Mouse (Mus musculus) frontal cortex, postnatal 36 days (tissue): ENCODE measurements around the gene Tmed11.
"Not testable (repeated sequence)": the region's sequence is repeated elsewhere in the genome, so short reads cannot be mapped to it uniquely, and the experiment has no call there.

Experiments
- DNase-seq, 2 experiments: peaks; one replicate each; pipeline ENCODE4 v3.0.0; 2022; ENCODE audit warnings: low spot score in 2 of 2

The Tmed11 gene

GRCm38 (mm10) chr5:108795263-108795662 is at the start of gene Tmed11:
TSS of gene Tmed11 (minus strand) at chr5:108795363.
- DNase-seq: not testable (repeated sequence)

- DNase-seq: no peak
Measured at GRCm38 (mm10) chr5:108836156-108836555, 41.0 kb upstream of the Tmed11 start.

- DNase-seq: no peak
Measured at GRCm38 (mm10) chr5:108823276-108823675, 28.1 kb upstream of the Tmed11 start.

GRCm38 (mm10) chr5:108808750-108809149 is 13.6 kb upstream of the Tmed11 start, which contains the start of gene Vmn2r8:
TSS of gene Vmn2r8 (minus strand) at chr5:108808850.
- not testable (repeated sequence) for DNase-seq

GRCm38 (mm10) chr5:108803646-108804045 is 8.5 kb upstream of the Tmed11 start:
- no peak for DNase-seq

GRCm38 (mm10) chr5:108790385-108790784 is 4.8 kb downstream of the Tmed11 start:
- not testable (repeated sequence) for DNase-seq

- no peak for DNase-seq
Measured at GRCm38 (mm10) chr5:108774630-108775306, 20.4 kb downstream of the Tmed11 start, which contains the start of gene Rnf212. TSS of gene Rnf212 (minus strand) at chr5:108774982.

GRCm38 (mm10) chr5:108760002-108760401 is 35.2 kb downstream of the Tmed11 start:
- DNase-seq: no peak

- peak; percentile 16 to 58 for DNase-seq
Measured at GRCm38 (mm10) chr5:108758396-108758795, 36.8 kb downstream of the Tmed11 start.

GRCm38 (mm10) chr5:108751258-108751657 is 43.9 kb downstream of the Tmed11 start:
- not testable (repeated sequence) for DNase-seq

GRCm38 (mm10) chr5:108750328-108751210 is 44.6 kb downstream of the Tmed11 start:
- DNase-seq: no peak

- DNase-seq: no peak
Measured at GRCm38 (mm10) chr5:108744629-108745028, 50.5 kb downstream of the Tmed11 start.

- no peak for DNase-seq
Measured at GRCm38 (mm10) chr5:108743856-108744255, 51.3 kb downstream of the Tmed11 start.

- no peak for DNase-seq
Measured at GRCm38 (mm10) chr5:108742596-108742995, 52.6 kb downstream of the Tmed11 start.

- no peak for DNase-seq
Measured at GRCm38 (mm10) chr5:108741844-108742243, 53.3 kb downstream of the Tmed11 start.

- no peak for DNase-seq
Measured at GRCm38 (mm10) chr5:108727425-108727824, 67.7 kb downstream of the Tmed11 start.
